In the genomic region with DNA sequence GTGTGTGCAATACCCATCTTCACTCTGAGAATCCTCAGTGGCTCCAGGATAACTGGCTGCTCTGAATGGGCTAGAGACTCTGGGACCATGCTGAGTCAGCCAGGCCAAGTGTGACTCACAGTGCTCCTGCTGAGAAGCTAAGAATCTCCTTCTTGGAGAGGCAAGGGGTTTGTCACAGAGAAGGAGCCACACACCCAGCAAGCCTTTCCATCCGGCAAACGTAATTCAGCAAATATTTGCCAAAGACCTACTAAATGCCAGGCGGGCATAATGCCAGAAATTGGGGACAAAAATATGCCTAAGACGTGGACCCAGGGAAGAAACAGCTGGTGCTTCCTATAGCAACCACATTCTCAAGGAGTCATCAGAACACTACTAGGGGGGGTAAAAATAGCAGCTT, we compare ENCODE assay signal across 8 mouse cellular contexts.
A peak's percentile ranks its signal among the peaks of the same experiment; 100 is the strongest.
DNase-seq lines count a peak whose midpoint lies in the region; ATAC-seq and TF ChIP-seq lines count a peak whose summit lies in the region.

No protein-coding gene starts in this region.

- no peak overlapping the region for H3K4me3 ChIP-seq in left cerebral cortex, adult 2 months

- ATAC-seq in frontal cortex, adult (ENCODE audit: low TSS enrichment): peak; percentile 73
- ATAC-seq in cerebellum, adult (ENCODE audit: insufficient number of reproducible peaks, low FRiP score, low TSS enrichment): peak; percentile 81

- TF ChIP-seq CTCF in left cerebral cortex, adult 2 months (IDR thresholded peaks at IDR 0.05): no peak

- H3K27ac ChIP-seq in left cerebral cortex, adult 2 months: peak overlapping the region; percentile 15; the same call in 1 of the 2 replicates

- intact Hi-C loops in left cerebral cortex, adult 2 months (cut with DNase I): loop anchor here (5.0 kb wide), 1 partner anchor 135 kb away; no protein-coding TSS in a partner anchor

- no peak for DNase-seq in frontal cortex, postnatal 14 days (ENCODE audit: low spot score in 2 of 2)
- peak; percentile 37 for DNase-seq in 416B (ENCODE audit: low read depth)
- DNase-seq in left cerebral cortex, adult 2 months (ENCODE audit: extremely low spot score in 1 of 2, low spot score in 2 of 2): peak; percentile 54 to 58
- peak; percentile 24 for DNase-seq in skeletal muscle tissue, adult 2 months (ENCODE audit: low read depth, low spot score)
- DNase-seq in thymus, postnatal 14 days: no peak
- DNase-seq in embryo, embryonic 10.5 days (ENCODE audit: low spot score): no peak

Comparison
In these comparisons a context has a peak if more than half of its experiments do, and no peak if none do; other contexts are left out.
1. DNase-seq: peak in 416B (single experiment), left cerebral cortex, adult 2 months (2 of 2) and skeletal muscle tissue, adult 2 months (single experiment); none in frontal cortex, postnatal 14 days (0 of 2), thymus, postnatal 14 days (single experiment) and embryo, embryonic 10.5 days (single experiment).